29 mouse cellular contexts compared by ENCODE assay signal in genomic region chr19:24637988-24638387, GRCm38 (mm10). TPM values are rescaled to one million over a fixed set of nuclear protein-coding genes. Genes with fewer than 3 reads are reported as not detected.
"Had no signal": no experiment of that assay in that cellular context is flagged by ENCODE, and none has a peak within 500 bp of the region (broad histone marks: within the 10 kb centered on the region; RNA-seq: fewer than 3 reads in every experiment).

No protein-coding gene starts in this region.

- H3K27me3 ChIP-seq: embryonic facial prominence, embryonic 12.5 days; embryonic facial prominence, embryonic 15.5 days; forebrain, embryonic 12.5 days; forebrain, embryonic 13.5 days; forebrain, embryonic 15.5 days had no signal

- DNase-seq: cerebellum, adult 8-10 months; cerebellum, adult 9-10 months; cerebellum, adult 9-11 months; cerebellum, postnatal 10 days; cerebellum, postnatal 14 days; cerebellum, postnatal 25 days; cerebellum, postnatal 36 days; embryo, embryonic 11 days; forebrain, postnatal 0 days; gastrocnemius, adult 2 months; gastrocnemius, postnatal 10 days; gastrocnemius, postnatal 14 days; gastrocnemius, postnatal 25 days; gastrocnemius, postnatal 36 days; heart, adult 18-20 months; heart, adult 2 months had no signal

- ATAC-seq: forebrain, embryonic 13.5 days; forebrain, embryonic 14.5 days; forebrain, embryonic 15.5 days; forebrain, embryonic 16.5 days; forebrain, postnatal 0 days had no signal

- H3K36me3 ChIP-seq: embryonic facial prominence, embryonic 10.5 days; embryonic facial prominence, embryonic 12.5 days; embryonic facial prominence, embryonic 13.5 days; embryonic facial prominence, embryonic 15.5 days; forebrain, embryonic 10.5 days; forebrain, embryonic 12.5 days; forebrain, embryonic 15.5 days had no signal

- H3K4me3 ChIP-seq: embryonic facial prominence, embryonic 10.5 days; embryonic facial prominence, embryonic 12.5 days; embryonic facial prominence, embryonic 13.5 days; embryonic facial prominence, embryonic 15.5 days; erythroblast, embryonic 14.5 days; forebrain, embryonic 10.5 days; forebrain, embryonic 12.5 days; forebrain, embryonic 13.5 days; forebrain, embryonic 15.5 days; gastrocnemius, adult 2 months; heart, adult 2 months had no signal

- H3K4me2 ChIP-seq: embryonic facial prominence, embryonic 12.5 days; embryonic facial prominence, embryonic 13.5 days; embryonic facial prominence, embryonic 15.5 days; forebrain, embryonic 12.5 days; forebrain, embryonic 13.5 days; forebrain, embryonic 15.5 days had no signal

RNA-seq across cellular contexts. Expression of gene Tmem252, which starts 35.8 kb away (rescaled TPM):
- total RNA-seq: common myeloid progenitor, adult 5-6 weeks; granulocyte monocyte progenitor cell, adult 5-6 weeks had no signal
- polyA plus RNA-seq: erythroblast, embryonic 14.5 days had no signal
